Comparison of ENCODE assay signal across 19 mouse cellular contexts in the genomic region with DNA sequence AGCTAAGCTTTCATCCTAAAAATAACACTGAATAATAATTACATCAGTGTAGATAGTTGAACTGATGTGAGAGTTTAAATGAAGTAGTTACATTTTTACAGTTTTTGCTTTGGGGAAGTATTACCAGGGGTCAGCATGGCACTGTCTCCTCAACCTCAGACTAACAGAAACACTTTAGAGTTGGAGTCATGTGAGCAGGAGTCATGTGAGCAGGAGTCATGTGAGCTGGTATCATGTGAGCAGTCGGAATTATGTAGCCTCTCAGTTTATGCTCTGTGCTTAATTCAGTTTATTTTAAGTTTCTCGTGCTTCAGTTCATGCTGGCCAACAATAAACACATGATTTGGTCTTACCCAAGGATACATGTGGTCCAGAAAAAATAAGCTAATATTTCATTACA.
DNase-seq lines count a peak whose midpoint lies in the region; ATAC-seq and TF ChIP-seq lines count a peak whose summit lies in the region.
"Had no signal": no experiment of that assay in that cellular context is flagged by ENCODE, and none has a peak within 500 bp of the region (broad histone marks: within the 10 kb centered on the region; RNA-seq: fewer than 3 reads in every experiment).

No protein-coding gene starts in this region.

- no peak overlapping the region for H3K27ac ChIP-seq in liver, adult 2 months (replicated peaks; ENCODE audit: insufficient read depth, low read depth, low read length)
- no peak overlapping the region for H3K27ac ChIP-seq in liver, embryonic 12.5 days
- peak overlapping the region; percentile 58 for H3K27ac ChIP-seq in bone marrow macrophage, adult 2 months (ENCODE audit: insufficient read depth, low read depth, low read length)
- no peak overlapping the region for H3K27ac ChIP-seq in forebrain, embryonic 12.5 days
- H3K27ac ChIP-seq: embryonic facial prominence, embryonic 12.5 days; forebrain, embryonic 13.5 days; gastrocnemius, adult 2 months; heart, embryonic 13.5 days; hindbrain, embryonic 15.5 days had no signal

- no peak for TF ChIP-seq POLR2A in liver, adult 2 months (IDR thresholded peaks at IDR 0.05; ENCODE audit: extremely low read depth, insufficient read depth, low read length)
- no peak for TF ChIP-seq POLR2A in bone marrow macrophage, adult 2 months (IDR thresholded peaks at IDR 0.05; ENCODE audit: borderline replicate concordance, low read depth, low read length)

- WGBS in liver, adult 2 months = 76% methylated on average over 2 of the region's 2 CpGs
- WGBS in liver, embryonic 12.5 days (ENCODE audit: insufficient replicate concordance) = 48% methylated on average over 2 of the region's 2 CpGs
- WGBS in forebrain, embryonic 12.5 days = 83% methylated on average over 2 of the region's 2 CpGs

- H3K36me3 ChIP-seq in liver, adult 2 months (ENCODE audit: control insufficient read depth, insufficient read depth, low read length) = no peaks in the 10 kb centered on the region
- no peaks in the 10 kb centered on the region for H3K36me3 ChIP-seq in liver, embryonic 12.5 days
- H3K36me3 ChIP-seq in forebrain, embryonic 12.5 days (replicated peaks) = no peaks in the 10 kb centered on the region
- H3K36me3 ChIP-seq: embryonic facial prominence, embryonic 12.5 days; heart, embryonic 13.5 days; hindbrain, embryonic 15.5 days had no signal

- H3K4me2 ChIP-seq in liver, embryonic 12.5 days = no peak overlapping the region
- H3K4me2 ChIP-seq in forebrain, embryonic 12.5 days = no peak overlapping the region
- H3K4me2 ChIP-seq: embryonic facial prominence, embryonic 12.5 days; forebrain, embryonic 13.5 days; heart, embryonic 13.5 days; hindbrain, embryonic 15.5 days had no signal

- H3K4me3 ChIP-seq in liver, adult 2 months (ENCODE audit: insufficient read depth, low read depth, low read length) = no peak overlapping the region
- no peak overlapping the region for H3K4me3 ChIP-seq in liver, embryonic 12.5 days
- H3K4me3 ChIP-seq in bone marrow macrophage, adult 2 months (ENCODE audit: insufficient read depth, low read length) = no peak overlapping the region
- no peak overlapping the region for H3K4me3 ChIP-seq in forebrain, embryonic 12.5 days (replicated peaks)
- H3K4me3 ChIP-seq: embryonic facial prominence, embryonic 12.5 days; forebrain, embryonic 13.5 days; gastrocnemius, adult 2 months; heart, embryonic 13.5 days; hindbrain, embryonic 15.5 days had no signal

- no peak for ATAC-seq in liver, embryonic 12.5 days
- no peak for ATAC-seq in forebrain, embryonic 12.5 days (ENCODE audit: low FRiP score)

- H3K9ac ChIP-seq in liver, adult 2 months (ENCODE audit: low read depth, low read length) = no peak overlapping the region
- H3K9ac ChIP-seq in liver, embryonic 12.5 days = no peak overlapping the region
- H3K9ac ChIP-seq in forebrain, embryonic 12.5 days = no peak overlapping the region
- H3K9ac ChIP-seq: embryonic facial prominence, embryonic 12.5 days; forebrain, embryonic 13.5 days; heart, embryonic 13.5 days; hindbrain, embryonic 15.5 days had no signal

- H3K79me2 ChIP-seq in liver, adult 2 months (ENCODE audit: control insufficient read depth, insufficient read depth, low read length) = no peaks in the 10 kb centered on the region

- H3K27me3 ChIP-seq in liver, adult 2 months (ENCODE audit: control insufficient read depth, insufficient read depth, low read length) = no peaks in the 10 kb centered on the region
- no peaks in the 10 kb centered on the region for H3K27me3 ChIP-seq in liver, embryonic 12.5 days (replicated peaks)
- no peaks in the 10 kb centered on the region for H3K27me3 ChIP-seq in forebrain, embryonic 12.5 days
- H3K27me3 ChIP-seq: embryonic facial prominence, embryonic 12.5 days; forebrain, embryonic 13.5 days; heart, embryonic 13.5 days; hindbrain, embryonic 15.5 days had no signal

- H3K4me1 ChIP-seq in liver, adult 2 months (ENCODE audit: control insufficient read depth, insufficient read depth, low read length) = no peaks in the 10 kb centered on the region
- H3K4me1 ChIP-seq in liver, embryonic 12.5 days = no peaks in the 10 kb centered on the region
- H3K4me1 ChIP-seq in bone marrow macrophage, adult 2 months (ENCODE audit: control insufficient read depth, insufficient read depth, low read length) = peaks cover 2% of the 10 kb centered on the region; the same call in 1 of the 2 replicates
- no peaks in the 10 kb centered on the region for H3K4me1 ChIP-seq in forebrain, embryonic 12.5 days
- H3K4me1 ChIP-seq: embryonic facial prominence, embryonic 12.5 days; forebrain, embryonic 13.5 days; heart, embryonic 13.5 days; hindbrain, embryonic 15.5 days had no signal

- DNase-seq in liver, adult 2 months (ENCODE audit: extremely low read depth, low read depth, low spot score) = peak; percentile 33
- peak; percentile 1 for DNase-seq in NIH3T3 (ENCODE audit: low read depth)
- DNase-seq in lung, postnatal 25 days (ENCODE audit: low spot score) = no peak
- DNase-seq in cerebellum, adult 11 months = no peak
- DNase-seq: adrenal gland, postnatal 25 days; cerebellum, adult 11-12 months; cerebellum, adult 9-10 months; cerebellum, postnatal 25 days; gastrocnemius, adult 2 months; gastrocnemius, postnatal 25 days; heart, postnatal 36 days; kidney, adult 11 months had no signal

- no peaks in the 10 kb centered on the region for H3K9me3 ChIP-seq in liver, embryonic 12.5 days (replicated peaks)
- no peaks in the 10 kb centered on the region for H3K9me3 ChIP-seq in forebrain, embryonic 12.5 days
- H3K9me3 ChIP-seq: embryonic facial prominence, embryonic 12.5 days; forebrain, embryonic 13.5 days; heart, embryonic 13.5 days; hindbrain, embryonic 15.5 days had no signal

- TF ChIP-seq CTCF in liver, adult 2 months (IDR thresholded peaks at IDR 0.05; ENCODE audit: low read depth, low read length) = no peak
- no peak for TF ChIP-seq CTCF in bone marrow macrophage, adult 2 months (IDR thresholded peaks at IDR 0.05; ENCODE audit: low read depth, low read length)

Comparison
In these comparisons a context has a peak if more than half of its experiments do, and no peak if none do; other contexts are left out.
1. DNase-seq: peak in liver, adult 2 months (single experiment) and NIH3T3 (single experiment); none in lung, postnatal 25 days (single experiment) and cerebellum, adult 11 months (single experiment).